Mouse (Mus musculus): ENCODE measurements around the gene Arl13b. TPM values are rescaled to one million over a fixed set of nuclear protein-coding genes. Genes with fewer than 3 reads are reported as not detected.

Arl13b gene
- polyA plus RNA-seq (2017; shearing (Covaris generic)): 10 to 100 TPM in 1 of 3 experiments, 1 to 10 TPM in 2; 5.2 to 10.0 (median 5.5) TPM

DNA sequence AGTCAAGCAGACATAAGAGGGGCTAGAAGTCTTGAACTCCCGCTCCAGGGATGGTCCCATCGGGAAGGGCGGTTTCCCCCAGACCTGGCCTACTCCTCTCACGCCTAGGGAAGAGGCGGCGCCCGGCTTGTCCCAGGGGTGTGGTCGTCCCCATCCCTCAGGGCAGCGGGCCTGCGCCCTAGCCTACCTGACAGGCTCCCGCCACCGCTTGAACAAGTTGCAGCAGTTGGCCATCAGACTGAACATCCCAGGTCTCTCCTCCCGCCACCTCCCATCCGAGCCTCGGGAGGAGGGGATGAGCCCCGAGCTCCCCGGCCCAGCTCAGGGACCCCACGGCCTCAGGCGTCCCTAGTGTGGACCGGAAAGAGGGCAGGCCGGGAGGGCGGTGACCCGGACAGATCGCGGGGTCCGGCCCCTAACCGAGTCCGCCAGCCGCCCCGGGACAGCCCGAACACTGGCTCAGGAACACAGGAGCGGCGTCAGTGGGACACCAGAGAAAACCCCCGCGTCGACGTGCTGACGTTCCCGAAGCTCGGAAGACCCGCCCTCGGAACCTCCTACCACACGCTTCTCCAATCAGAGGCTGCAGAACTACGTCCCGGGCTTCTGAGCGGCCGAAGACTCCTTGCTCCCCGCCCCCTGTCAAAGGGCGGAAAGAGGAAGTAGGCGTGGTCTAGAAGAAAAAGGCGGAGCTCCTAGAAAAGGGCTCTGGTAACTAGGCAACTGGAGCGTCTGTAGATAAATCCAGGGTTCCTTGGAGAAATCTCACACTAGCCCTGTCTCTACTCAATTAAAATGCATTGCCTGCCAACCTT, at the start of gene Arl13b:
Arl13b (minus strand) TSS at position 543 of the 815 bp plus-strand sequence.
- peak; percentile 99 for ATAC-seq

DNA sequence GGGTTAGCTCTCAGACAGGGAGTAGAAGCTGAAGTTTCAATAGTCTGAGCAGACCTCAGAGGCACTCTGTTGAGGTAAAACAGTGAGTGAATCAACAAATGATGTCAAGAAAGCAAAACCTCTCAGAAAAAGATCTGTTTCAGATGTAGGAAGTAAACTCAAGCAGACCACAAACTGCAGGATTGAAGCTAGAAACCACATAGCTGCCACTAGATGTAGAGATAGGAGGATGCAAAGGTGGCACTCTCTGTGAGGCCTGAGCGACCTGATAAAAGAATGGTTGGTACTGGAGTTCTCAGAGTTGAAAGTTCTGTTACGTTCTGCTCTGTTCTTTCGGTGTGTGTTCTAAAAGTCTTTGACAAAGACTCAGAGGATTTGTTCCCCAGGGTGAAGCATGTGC, 49.0 kb upstream of the Arl13b start:
- ATAC-seq: peak; percentile 73

DNA sequence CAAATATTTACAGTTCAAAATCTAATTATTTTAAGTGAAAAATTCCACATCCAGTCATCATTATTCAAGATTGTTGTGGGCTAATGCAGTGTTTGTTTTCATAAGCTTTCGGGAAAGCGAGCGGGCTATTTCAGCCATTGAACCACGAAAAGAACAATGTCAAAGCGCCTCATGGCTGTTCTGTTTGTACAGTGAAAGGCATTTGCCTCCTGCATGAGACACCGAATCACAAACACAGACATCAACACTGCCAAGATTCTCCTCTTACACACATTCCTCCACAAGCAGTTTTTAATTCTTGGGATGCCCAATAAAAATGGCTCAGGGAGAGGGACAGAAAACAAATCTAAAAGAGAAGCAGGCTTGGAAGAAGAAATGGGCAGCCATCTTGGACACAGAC, 27.2 kb upstream of the Arl13b start:
- ATAC-seq: no peak

DNA sequence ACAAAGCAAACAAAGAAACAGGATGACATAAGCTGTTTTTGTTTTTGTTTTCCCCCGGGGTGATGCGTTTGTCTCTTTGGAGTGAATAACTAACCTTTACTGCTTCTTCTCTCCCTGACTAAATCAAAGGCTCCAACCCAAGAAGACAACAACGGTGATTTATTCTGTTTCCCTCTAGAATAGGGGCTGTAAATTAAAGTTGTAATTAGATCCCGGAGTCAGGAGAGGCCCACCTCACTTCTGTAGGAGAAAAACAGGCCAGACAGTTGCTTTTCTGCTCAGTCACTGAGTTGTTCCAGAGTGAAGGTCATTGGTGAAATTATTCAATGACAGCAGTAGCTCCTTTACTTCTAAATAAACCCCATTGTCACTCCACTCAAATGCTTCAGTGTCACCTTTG, 26.3 kb upstream of the Arl13b start:
- no peak for ATAC-seq

DNA sequence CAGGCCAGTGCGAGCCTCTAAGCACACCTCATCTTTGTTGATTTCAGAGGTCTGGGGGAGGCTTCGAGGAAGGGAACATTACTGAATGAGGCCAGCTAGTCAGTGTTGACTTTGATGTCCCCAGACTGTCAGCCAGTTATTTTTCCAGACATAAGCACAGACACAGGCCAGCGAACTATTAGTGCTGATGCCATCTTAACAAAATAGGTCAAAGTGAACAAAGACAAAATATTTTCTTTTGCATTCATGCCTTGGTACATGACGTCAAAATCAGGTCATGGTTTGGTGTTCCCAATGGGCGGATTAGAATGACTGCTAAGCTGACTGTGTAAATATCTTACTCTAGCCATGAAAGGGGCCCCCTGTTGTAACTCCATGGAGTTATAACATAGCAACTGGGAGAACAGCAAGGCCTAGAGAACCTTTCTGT, 25.9 kb upstream of the Arl13b start:
- ATAC-seq: no peak

DNA sequence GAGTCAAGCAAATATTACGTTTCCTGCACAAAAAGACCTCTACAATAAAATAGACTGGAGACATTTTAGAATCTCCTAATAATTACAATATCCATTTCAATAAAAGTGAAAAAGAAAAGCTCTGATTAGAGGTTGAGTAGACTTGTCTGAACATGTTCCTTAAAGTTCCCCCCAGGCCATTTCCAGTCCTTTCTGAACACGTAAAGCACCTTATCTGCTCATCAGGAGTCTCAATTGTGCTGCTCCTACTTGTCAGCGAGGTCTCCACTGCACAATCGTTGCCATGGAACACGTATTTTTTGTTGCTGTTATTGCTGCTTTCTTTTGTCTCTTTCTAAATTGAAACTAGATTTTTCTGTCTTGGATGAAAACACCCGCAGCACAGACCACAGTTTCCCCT, 14.6 kb upstream of the Arl13b start:
- no peak for ATAC-seq

DNA sequence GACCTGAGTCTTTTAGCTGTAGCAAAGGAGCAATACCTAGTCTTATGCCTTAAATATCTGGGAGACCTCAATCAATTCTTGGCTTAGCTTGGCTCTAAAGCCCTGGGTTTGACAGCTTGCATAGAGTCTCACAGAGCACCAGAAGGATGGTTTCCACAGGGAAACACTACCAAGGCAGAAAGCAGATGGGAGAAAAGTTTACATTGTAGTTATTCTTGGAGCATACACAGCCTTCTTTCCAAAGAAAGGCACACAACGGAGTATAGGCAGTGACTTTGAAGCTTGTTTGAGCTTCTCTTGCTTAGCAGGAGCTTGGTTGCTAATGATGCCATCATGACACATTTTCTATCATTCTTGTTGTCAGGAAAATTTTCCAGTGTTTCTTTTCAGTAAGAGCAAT, 13.3 kb upstream of the Arl13b start:
- no peak for ATAC-seq

DNA sequence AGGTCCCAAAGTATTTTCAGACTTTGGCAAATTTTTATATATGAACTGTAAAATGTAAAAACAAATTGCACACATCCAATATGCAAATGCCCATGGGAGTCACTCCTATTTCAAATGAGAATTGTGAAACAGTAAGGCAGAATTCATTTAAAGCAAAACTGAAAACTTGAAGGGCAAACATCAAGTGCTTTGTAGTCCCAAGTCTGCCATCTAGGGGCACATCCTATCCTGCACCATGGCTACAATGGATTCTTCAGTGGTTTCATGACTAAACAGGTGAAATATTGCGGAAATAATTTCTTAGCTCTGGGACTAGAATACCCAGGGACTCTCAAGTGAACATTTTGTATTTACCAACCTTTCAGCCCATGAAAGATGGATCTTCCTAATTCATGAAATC, 11.2 kb upstream of the Arl13b start:
- peak; percentile 63 for ATAC-seq

DNA sequence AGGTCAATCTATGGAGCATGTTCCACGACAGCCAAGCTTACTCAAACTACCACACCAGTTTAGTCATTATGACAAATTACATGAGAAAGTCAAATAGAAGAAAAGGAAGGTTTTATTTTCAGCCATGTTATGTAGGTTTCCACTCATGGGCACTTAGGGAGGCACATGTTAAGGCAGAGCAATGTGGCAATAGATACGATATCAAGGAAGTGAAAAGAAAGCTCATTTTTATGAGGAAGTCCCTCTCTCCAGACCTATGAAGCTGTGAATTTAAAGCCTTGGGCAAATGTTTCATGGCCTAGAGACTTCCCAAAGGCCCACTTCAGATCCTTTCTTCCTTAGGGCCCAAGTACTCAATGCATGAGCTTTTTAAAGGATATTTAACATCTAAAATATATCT, 10.7 kb upstream of the Arl13b start:
- no peak for ATAC-seq

DNA sequence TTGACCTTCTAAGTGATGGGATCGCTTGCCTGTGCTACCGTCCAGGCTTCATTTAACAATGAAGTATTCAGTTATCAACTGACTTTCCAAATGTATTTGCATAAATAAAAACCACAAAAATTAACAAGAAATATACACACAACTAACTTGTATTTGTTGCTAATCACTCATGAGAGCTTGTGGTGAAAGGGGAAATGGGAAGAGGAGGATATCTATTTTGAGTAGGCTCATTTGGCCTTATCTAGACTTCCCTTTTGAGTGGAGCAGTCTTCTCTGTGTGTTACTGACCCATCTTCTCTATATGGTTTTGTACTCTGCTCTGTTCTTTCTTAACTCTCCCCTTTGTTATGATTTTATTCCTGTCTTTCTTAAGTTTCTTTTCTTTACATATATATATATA, 9.4 kb upstream of the Arl13b start:
- ATAC-seq: no peak

DNA sequence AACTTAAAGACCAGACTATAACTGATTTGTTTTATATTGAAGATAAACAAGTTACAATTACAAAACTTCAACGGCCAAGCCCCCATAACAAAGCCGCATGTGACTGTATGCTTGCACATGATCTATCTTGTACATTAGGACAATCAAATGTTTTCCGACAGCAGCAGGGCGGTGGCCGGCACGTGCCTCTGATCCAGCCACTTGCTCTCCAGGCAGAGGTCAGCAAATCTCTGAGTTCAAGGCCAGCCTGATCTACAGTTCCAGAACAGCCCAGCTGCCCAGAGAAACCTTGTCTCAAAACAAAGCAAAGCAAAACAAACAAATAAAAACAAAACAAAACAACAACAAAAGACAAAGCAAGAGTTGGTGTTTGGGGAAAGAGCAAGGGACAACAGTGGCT, 8.5 kb upstream of the Arl13b start:
- no peak for ATAC-seq

DNA sequence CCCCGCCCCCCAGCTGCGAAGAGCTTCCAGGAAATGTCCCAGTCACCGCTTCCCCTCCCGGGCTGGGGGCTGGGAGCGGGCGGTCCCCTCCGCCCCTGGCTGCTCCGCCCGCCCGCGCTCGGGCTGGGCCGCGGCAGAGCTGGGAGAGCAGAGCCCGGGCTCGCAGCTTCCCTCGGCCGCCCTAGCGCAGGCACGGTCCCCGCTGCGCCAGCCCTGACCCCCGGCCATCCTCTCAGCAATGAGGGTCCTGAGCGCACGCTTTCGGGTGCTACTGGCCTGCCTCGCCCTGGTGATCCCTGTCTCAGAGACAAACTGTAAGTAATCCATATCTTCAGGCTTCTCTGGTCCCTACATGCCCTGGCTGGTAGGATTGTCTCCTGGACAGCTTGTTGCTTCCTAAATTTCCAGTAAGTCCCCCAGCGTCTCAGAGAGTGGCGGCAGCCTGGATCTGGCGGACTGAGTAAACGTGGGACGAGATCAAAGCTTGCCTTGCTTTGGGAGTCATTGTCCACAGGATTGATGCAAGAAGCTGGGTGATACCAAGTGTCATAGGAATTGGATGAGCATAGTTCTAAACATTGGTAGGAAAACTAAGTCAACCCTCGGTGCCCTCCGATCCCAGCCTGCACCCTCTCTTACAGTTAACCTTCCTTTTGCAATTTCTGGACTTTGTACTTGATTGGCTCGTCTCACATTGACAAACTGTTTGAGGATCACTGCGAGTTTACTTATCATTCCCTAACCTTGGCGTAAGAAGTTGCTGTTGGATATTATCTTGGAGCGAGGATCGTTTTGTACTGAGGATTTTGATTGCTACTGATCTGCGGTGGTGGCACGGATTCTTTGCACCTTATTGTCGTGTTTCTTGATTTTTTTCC, 7.6 kb upstream of the Arl13b start, which contains the start of gene Pros1:
Pros1 (plus strand) TSS at position 117 of the 878 bp plus-strand sequence.
- ATAC-seq: peak; percentile 65

DNA sequence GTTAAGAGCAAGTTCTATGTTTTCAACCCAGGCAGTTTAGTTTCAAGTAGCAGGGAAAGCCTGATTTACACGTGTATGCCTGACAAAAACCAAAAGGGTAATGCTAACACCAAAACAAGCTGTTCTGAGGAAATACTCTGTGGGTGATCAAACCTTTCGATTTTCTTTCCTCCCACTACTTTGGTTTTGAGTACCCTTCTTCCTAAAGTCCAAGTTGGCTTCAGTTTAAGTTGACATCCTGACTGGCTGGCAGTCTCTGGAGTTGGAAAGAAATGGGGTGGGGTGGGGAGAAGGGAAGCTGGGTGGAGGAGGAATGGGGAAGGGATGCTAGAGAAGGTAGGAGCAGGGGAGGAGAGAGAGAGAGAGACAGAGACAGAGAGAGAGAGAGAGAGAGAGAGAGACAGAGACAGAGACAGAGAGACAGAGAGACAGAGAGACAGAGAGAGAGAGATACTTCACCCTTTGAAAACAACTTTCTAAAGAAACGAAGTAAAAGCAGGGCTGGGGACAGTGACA, 6.8 kb upstream of the Arl13b start:
- ATAC-seq: peak; percentile 15

DNA sequence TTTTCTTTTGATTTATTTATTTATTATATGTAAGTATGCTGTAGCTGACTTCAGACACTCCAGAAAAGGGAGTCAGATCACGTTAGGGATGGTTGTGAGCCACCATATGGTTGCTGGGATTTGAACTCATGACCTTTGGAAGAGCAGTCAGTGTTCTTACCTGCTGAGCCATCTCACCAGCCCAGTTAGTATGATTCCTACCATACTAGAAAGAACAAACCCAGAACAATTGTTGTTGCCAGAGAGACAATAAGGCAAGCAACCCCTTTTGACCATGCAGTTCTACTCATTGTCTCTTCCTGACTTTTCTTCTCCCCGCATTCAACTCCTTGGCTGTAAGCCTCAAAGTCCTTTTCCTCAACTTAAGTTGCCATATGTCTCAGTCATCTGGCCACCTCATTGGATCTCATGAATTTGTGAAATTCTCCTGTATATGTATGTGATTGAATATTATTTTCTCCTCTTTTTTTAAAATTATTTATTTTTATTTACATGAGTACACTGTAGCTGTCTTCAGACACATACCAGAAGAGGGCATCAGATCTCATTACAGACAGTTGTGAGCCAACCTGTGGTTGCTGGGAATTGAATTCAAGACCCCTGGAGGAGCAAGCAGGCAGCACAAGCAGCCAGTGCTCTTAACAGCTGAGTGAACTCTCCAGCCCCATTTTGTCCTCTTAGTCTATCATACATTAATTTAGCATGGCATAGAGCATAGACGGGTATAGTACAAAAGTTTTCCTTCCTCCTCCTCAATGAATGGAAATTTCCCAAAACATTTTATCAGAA, 5.8 kb upstream of the Arl13b start:
- peak; percentile 24 for ATAC-seq

DNA sequence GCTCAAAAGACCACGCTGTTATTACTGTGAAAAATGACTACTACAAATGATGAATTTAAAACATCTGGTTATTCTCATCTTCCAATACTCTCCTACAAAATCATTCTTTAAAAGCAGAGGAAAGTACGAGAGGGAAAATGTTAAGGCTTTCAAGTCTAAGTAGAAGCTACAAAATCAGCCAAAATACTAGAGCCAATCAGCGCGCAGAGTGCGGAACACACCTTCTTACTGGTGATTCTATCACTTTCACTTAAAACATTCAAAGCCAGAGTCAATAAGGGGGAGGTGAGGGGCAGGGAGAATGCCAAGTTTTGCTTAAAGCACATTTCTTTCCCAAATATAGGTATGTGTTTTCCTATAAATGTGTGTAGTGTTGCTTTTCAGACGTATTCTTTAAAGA, 1.5 kb downstream of the Arl13b start:
- no peak for ATAC-seq

DNA sequence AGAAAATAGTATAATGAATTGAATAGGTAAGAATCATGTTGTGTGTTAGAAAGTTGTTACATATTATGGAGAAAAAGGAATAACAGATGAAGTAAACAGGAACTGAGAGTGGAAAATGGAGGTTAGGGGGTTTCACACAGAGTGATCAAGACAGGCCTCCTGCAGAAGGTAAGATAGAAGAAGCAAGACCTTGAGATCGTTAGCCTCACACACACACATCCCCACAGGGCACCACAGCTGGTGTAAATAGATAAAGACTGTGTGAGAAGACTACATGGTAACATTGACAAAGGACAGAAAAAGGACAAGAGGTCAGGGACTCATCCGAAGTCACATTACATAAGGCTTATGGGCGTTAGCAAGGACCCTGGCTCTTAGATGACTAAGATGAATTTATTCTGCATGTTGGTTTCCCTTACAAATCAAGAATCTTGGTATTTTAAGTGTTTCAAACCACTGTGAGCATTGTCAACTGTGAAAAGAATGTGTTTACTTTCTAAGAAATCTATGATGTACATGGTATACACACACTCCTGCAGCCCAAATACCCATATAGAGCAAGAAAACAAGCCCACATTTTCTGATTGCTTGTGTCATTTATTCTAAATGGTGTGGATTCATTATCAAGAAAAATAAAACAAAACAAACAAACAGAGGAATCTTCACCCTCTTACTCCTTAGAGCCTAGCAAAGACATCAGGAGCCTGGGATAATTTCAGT, 12.7 kb downstream of the Arl13b start:
- ATAC-seq: no peak

DNA sequence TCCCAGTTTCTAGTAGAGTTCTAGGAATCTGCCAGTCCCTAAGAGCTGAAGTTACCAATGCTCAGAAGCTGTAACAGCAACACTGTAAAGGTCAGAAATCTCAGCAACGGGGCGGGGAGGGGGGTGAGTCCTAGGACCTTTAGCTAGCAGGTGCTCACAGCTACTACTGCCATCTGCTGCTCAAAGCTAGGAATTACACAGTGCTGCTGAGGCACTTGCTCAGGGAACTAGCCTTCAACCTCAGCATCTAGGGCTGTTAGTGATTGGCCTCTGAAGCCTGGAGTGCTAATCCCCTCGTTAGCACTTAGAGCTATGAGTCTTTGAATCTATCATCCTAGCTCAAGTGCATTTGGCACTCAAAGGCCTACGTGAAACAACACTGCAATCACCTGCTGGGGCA, 14.4 kb downstream of the Arl13b start:
- peak; percentile 87 for ATAC-seq

DNA sequence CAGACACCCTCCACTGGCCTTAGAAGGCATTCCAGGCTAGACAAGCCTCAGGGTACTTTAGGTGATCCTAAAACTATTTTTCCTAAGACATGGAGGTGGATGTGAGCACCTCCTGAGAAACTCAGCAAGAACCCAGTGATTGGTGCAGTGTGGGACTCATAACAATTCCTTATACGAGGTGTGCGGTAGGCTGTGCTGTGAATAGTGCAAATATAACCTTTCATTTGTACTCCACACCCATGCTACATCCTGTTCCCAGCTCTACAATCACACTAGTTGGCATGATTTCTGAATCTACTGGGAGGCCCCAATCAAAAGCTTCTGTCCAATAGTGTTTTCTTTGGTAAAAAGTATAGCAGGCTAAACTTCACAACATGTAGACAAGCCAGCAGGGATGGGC, 14.8 kb downstream of the Arl13b start:
- ATAC-seq: peak; percentile 8

DNA sequence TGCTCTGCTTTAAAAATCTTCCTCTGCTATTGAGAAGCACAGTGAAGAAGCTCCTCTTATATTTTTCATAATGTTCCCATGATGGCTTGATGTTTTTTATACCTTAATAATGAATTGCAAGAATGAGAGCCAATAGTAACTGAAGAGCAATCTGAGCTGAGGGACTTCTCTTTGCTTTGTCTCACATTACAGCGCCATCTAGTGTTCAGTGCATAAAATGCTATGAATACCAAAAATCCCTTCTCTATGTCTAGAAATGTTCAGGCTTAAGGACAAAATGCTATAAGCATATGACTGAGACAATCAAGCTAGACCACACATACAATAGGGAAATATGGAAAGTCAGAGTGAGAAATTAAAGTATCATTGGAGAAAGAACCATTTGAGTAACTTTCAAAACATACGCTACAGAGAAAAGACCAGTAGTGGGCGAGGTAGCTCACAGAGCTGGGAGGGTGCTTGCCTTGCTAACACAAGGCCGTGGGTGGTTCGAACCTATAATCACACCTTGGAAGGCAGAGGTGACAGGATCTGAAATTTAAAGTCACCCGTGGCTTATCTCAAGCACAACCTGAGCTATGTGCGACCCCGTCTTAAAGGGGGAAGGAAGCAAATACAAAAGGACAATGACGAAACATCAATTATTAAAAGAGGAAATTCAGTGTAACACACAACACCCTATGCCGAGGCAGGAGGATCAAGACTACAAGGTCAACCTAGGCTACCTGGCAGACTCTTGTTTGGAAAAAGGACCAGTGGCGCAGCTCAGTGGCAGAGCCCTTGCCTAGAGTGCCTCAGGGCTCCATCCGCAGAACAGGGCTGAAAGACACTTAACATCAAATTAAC, 20.5 kb downstream of the Arl13b start:
- peak; percentile 89 for ATAC-seq

DNA sequence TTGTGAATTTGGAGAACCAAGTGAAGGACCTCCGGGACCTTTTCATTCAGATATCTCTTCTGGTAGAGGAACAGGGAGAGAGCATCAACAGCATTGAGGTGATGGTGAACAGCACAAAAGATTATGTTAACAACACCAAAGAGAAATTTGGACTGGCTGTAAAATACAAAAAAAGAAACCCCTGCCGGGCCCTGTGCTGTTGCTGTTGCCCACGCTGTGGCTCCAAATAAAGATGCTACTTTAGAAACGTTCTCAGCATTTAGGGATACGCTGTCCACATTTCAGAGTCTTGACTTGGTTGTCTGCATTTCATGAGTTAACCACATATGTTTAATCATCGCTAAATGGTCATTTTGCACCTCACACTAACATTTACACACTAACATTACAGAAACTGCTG, 24.4 kb downstream of the Arl13b start:
- no peak for ATAC-seq

DNA sequence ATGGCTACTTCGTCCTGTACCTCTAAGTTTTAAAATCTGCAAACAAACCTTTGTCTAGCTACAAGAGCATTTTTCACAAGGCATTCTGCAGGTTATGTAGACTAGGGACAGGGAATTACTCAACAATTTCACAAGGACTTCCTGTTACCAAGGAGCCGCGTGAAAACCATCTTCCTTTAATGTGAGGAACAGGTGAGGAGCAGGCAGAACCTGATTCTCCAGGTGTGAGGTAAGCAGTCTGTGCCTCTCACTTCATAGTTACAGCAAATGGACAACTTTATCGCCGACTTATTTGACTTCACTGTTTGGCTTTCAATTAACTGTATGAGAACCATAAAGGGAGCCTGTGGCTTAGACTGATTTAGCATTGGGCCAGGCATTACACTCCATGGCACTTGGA, 32.3 kb downstream of the Arl13b start, which contains the start of gene Stx19:
Stx19 (plus strand) TSS at position 186 of the 400 bp plus-strand sequence.
- no peak for ATAC-seq

All from inflammation-experienced regulatory T-cells, adult 6 months (primary cell).